Mouse (Mus musculus) C2C12 (cell line): ENCODE results near the gene Il31ra. TPM values are rescaled to one million over a fixed set of nuclear protein-coding genes. Genes with fewer than 3 reads are reported as not detected.
"Not testable (repeated sequence)": the region's sequence is repeated elsewhere in the genome, so short reads cannot be mapped to it uniquely, and the experiment has no call there.

Experiments used
- H3K27me3 ChIP-seq: one replicate; pipeline ENCODE4 v1.6.1; 2011; ENCODE audit not compliant: control insufficient read depth, insufficient read depth, insufficient read length
- H3K36me3 ChIP-seq: one replicate; pipeline ENCODE4 v1.6.1; 2011; ENCODE audit not compliant: control insufficient read depth, insufficient read depth
- H3K4me3 ChIP-seq: one replicate; pipeline ENCODE4 v1.5.1; 2011; ENCODE audit warnings: mild to moderate bottlenecking, control low read depth; ENCODE audit not compliant: poor library complexity, insufficient read depth, severe bottlenecking
- H3K79me2 ChIP-seq: one replicate; pipeline ENCODE4 v1.6.1; 2011; ENCODE audit not compliant: control insufficient read depth, insufficient read depth
- H3K79me3 ChIP-seq: one replicate; pipeline ENCODE4 v1.6.1; 2011; ENCODE audit warnings: low read depth, control low read depth
- H3ac ChIP-seq: one replicate; pipeline ENCODE3; 2011; ENCODE audit warnings: low read depth; ENCODE audit not compliant: control insufficient read depth, insufficient read length
- CEBPB ChIP-seq: IDR thresholded peaks from one replicate; pipeline ENCODE4 v1.6.1; 2011; ENCODE audit warnings: low read depth, mild to moderate bottlenecking, control low read depth, moderate library complexity
- CTCF ChIP-seq: IDR thresholded peaks from one replicate; pipeline ENCODE4 v1.5.1; 2011; ENCODE audit not compliant: control insufficient read depth, insufficient read depth, insufficient read length
- FOSL1 ChIP-seq: IDR thresholded peaks from one replicate; pipeline ENCODE4 v1.8.0; 2011; ENCODE audit warnings: mild to moderate bottlenecking, low read length; ENCODE audit not compliant: poor library complexity, insufficient read depth, severe bottlenecking
- MAX ChIP-seq: IDR thresholded peaks from one replicate; pipeline ENCODE4 v1.6.1; 2011; ENCODE audit warnings: mild to moderate bottlenecking, control low read depth
- MYOD1 ChIP-seq: IDR thresholded peaks from one replicate; pipeline ENCODE4 v1.6.1; 2011; ENCODE audit warnings: low read depth; ENCODE audit not compliant: control insufficient read depth, insufficient read length
- MYOG ChIP-seq: IDR thresholded peaks from one replicate; pipeline ENCODE4 v1.6.1; 2011; ENCODE audit not compliant: control insufficient read depth, insufficient read length; ENCODE audit errors: extremely low read depth
- USF1 ChIP-seq: IDR thresholded peaks from one replicate; pipeline ENCODE4 v1.6.1; 2011; ENCODE audit warnings: low read depth, mild to moderate bottlenecking, control low read depth, moderate library complexity
- long read RNA-seq, 2 experiments: library from polyadenylated mRNA; unstranded; transcript quantifications; one replicate each; pipeline ENCODE4 v2.0.0; 2019 to 2020
- polyA plus RNA-seq: library from polyadenylated mRNA; unstranded; fragments of >200 nt; fragmentation: generic; extraction: Trizol; gene quantifications from one replicate; pipeline ENCODE4 v1.2.1, GENCODE M21; 2012; ENCODE audit warnings: missing spikeins

Gene Il31ra
- polyA plus RNA-seq: not detected
- long read RNA-seq, experiment 1: 0 reads
- long read RNA-seq, experiment 2: 0 reads

- not testable (repeated sequence) for H3K36me3 ChIP-seq, H3K27me3 ChIP-seq, H3ac ChIP-seq, H3K79me3 ChIP-seq, H3K4me3 ChIP-seq, H3K79me2 ChIP-seq
These were observed at the start of gene Il31ra for GRCm38 (mm10) chr13:112594260-112594659. Il31ra (minus strand) TSS chr13:112594360.

GRCm38 (mm10) chr13:112642897-112643296, 48.7 kb upstream of the Il31ra start:
- no peaks in the 10 kb centered on the region for H3K36me3 ChIP-seq
- TF ChIP-seq CEBPB: no peak
- no peak for TF ChIP-seq MAX
- no peak for TF ChIP-seq MYOD1
- TF ChIP-seq MYOG: no peak
- no peak for TF ChIP-seq USF1
- TF ChIP-seq CTCF: no peak
- TF ChIP-seq FOSL1: no peak
- H3K27me3 ChIP-seq: peaks cover 38% of the 10 kb centered on the region
- H3K79me3 ChIP-seq: no peaks in the 10 kb centered on the region
- no peaks in the 10 kb centered on the region for H3K79me2 ChIP-seq
- no peak overlapping the region for H3K4me3 ChIP-seq
- H3ac ChIP-seq: no peak overlapping the region

GRCm38 (mm10) chr13:112639111-112639510, 45.0 kb upstream of the Il31ra start:
- TF ChIP-seq MAX: no peak
- TF ChIP-seq FOSL1: no peak
- TF ChIP-seq USF1: no peak
- TF ChIP-seq MYOG: no peak
- no peak for TF ChIP-seq CTCF
- no peak for TF ChIP-seq CEBPB
- no peak for TF ChIP-seq MYOD1
- H3K79me2 ChIP-seq: no peaks in the 10 kb centered on the region
- H3ac ChIP-seq: no peak overlapping the region
- H3K27me3 ChIP-seq: peaks cover 38% of the 10 kb centered on the region
- H3K36me3 ChIP-seq: no peaks in the 10 kb centered on the region
- no peak overlapping the region for H3K4me3 ChIP-seq
- H3K79me3 ChIP-seq: no peaks in the 10 kb centered on the region

- H3K4me3 ChIP-seq: no peak overlapping the region
- H3K79me2 ChIP-seq: no peaks in the 10 kb centered on the region
- H3K27me3 ChIP-seq: peaks cover 37% of the 10 kb centered on the region
- H3ac ChIP-seq: no peak overlapping the region
- H3K36me3 ChIP-seq: no peaks in the 10 kb centered on the region
- no peaks in the 10 kb centered on the region for H3K79me3 ChIP-seq
- TF ChIP-seq MYOG: no peak
- TF ChIP-seq CEBPB: no peak
- no peak for TF ChIP-seq FOSL1
- TF ChIP-seq MAX: no peak
- no peak for TF ChIP-seq USF1
- TF ChIP-seq CTCF: no peak
- no peak for TF ChIP-seq MYOD1
These were observed 42.3 kb upstream of the Il31ra start for GRCm38 (mm10) chr13:112636498-112636897.

- Histone ChIP-seq H3K36me3 (no peaks in the 10 kb centered on the region), H3K79me2 (no peaks in the 10 kb centered on the region), H3ac (no peak overlapping the region), H3K4me3 (no peak overlapping the region), H3K27me3 (peaks cover 46% of the 10 kb centered on the region), H3K79me3 (no peaks in the 10 kb centered on the region)
- TF ChIP-seq USF1: no peak
- TF ChIP-seq MYOD1: no peak
- TF ChIP-seq MAX: no peak
- no peak for TF ChIP-seq CEBPB
- TF ChIP-seq MYOG: no peak
- no peak for TF ChIP-seq FOSL1
- TF ChIP-seq CTCF: no peak
These were observed 41.1 kb upstream of the Il31ra start for GRCm38 (mm10) chr13:112635174-112635837.

- Histone ChIP-seq H3ac (no peak overlapping the region), H3K79me3 (no peaks in the 10 kb centered on the region), H3K79me2 (no peaks in the 10 kb centered on the region), H3K4me3 (no peak overlapping the region), H3K36me3 (no peaks in the 10 kb centered on the region), H3K27me3 (peaks cover 27% of the 10 kb centered on the region)
- TF ChIP-seq MYOD1 (no peak), USF1 (no peak), FOSL1 (no peak), CEBPB (no peak), MYOG (no peak), MAX (no peak), CTCF (no peak)
These were observed 31.4 kb upstream of the Il31ra start for GRCm38 (mm10) chr13:112625566-112625965.
